Mouse (Mus musculus) hindbrain, embryonic 11.5 days (tissue): ENCODE measurements around the gene Ugt1a6b. TPM values are rescaled to one million over a fixed set of nuclear protein-coding genes. Genes with fewer than 3 reads are reported as not detected.

ENCODE experiments used
- ATAC-seq: fragments of 200-750 bp; cut with Nextera tagmentation; 2 replicates; pipeline ENCODE4 v1.8.0; 2017; ENCODE audit warnings: mild to moderate bottlenecking, moderate TSS enrichment, moderate library complexity; ENCODE audit not compliant: low FRiP score
- DNase-seq: peaks from one replicate; pipeline ENCODE4 v3.0.0-alpha.2; 2015; ENCODE audit warnings: low spot score
- H3K27ac ChIP-seq: fragments of 300-500 bp; sonication (generic); 2 replicates; pipeline ENCODE4 v1.5.1; 2014; ENCODE audit warnings: mild to moderate bottlenecking, low read depth, low read length
- H3K27me3 ChIP-seq: fragments of 300-500 bp; sonication (generic); 2 replicates; pipeline ENCODE4 v1.6.1; 2014; ENCODE audit warnings: mild to moderate bottlenecking, low read length, moderate library complexity, mixed read lengths; ENCODE audit not compliant: control insufficient read depth, insufficient read depth
- H3K36me3 ChIP-seq: fragments of 300-500 bp; sonication (generic); 2 replicates; pipeline ENCODE4 v1.6.1; 2014; ENCODE audit warnings: mild to moderate bottlenecking, low read length, moderate library complexity, mixed read lengths; ENCODE audit not compliant: control insufficient read depth, insufficient read depth
- H3K4me1 ChIP-seq: fragments of 300-500 bp; sonication (generic); replicated peaks from 2 replicates; pipeline ENCODE4 v1.6.1; 2014; ENCODE audit warnings: low read length, mixed read lengths; ENCODE audit not compliant: control insufficient read depth, insufficient read depth
- H3K4me2 ChIP-seq: fragments of 300-500 bp; sonication (generic); replicated peaks from 2 replicates; pipeline ENCODE4 v1.6.1; 2014; ENCODE audit warnings: mild to moderate bottlenecking, low read depth, low read length
- H3K4me3 ChIP-seq: fragments of 300-500 bp; sonication (generic); 2 replicates; pipeline ENCODE4 v1.5.1; 2014; ENCODE audit warnings: low read depth, low read length
- H3K9ac ChIP-seq: fragments of 300-500 bp; sonication (generic); 2 replicates; pipeline ENCODE4 v1.6.1; 2014; ENCODE audit warnings: low read depth, low read length
- H3K9me3 ChIP-seq: fragments of 300-500 bp; sonication (generic); 2 replicates; pipeline ENCODE4 v1.6.1; 2016; ENCODE audit warnings: low read length; ENCODE audit not compliant: control insufficient read depth
- WGBS: fragments of 180-500 bp; shearing (Covaris S2); extraction: QIAGEN DNeasy Blood & Tissue Kit; methylation state at CpG from one replicate; pipeline ENCODE4 v1.1.7; 2014; 5-methylcytosine and 5-hydroxymethylcytosine counted together
- polyA plus RNA-seq: library from polyadenylated mRNA; unstranded; fragments of >200 nt; fragmentation: Nextera tagmentation; extraction: Ambion mirVana; gene quantifications from 2 replicates; pipeline ENCODE4 v1.2.1, GENCODE M21; 2014

Gene Ugt1a6b
- polyA plus RNA-seq, 1 experiment from 2014 or later, result 0.17 TPM

- H3K27me3 ChIP-seq, result no peaks in the 10 kb centered on the region
- DNase-seq, result no peak
- peaks cover 89% of the 10 kb centered on the region for H3K9me3 ChIP-seq
- 74% methylated on average over 6 of the region's 6 CpGs for WGBS
- H3K36me3 ChIP-seq, result peaks cover 6% of the 10 kb centered on the region; the same call in 1 of the 2 replicates
- ATAC-seq, result no peak
- H3K4me3 ChIP-seq, result no peak overlapping the region
- H3K27ac ChIP-seq, result no peak overlapping the region
- H3K4me2 ChIP-seq, result no peak overlapping the region
- no peak overlapping the region for H3K9ac ChIP-seq
- no peaks in the 10 kb centered on the region for H3K4me1 ChIP-seq
These were observed 150.5 kb downstream of the Ugt1a6b start for GRCm38 (mm10) chr1:88253540-88253939.

- H3K4me3 ChIP-seq, result no peak overlapping the region
- DNase-seq, result no peak
- H3K27me3 ChIP-seq, result no peaks in the 10 kb centered on the region
- H3K4me2 ChIP-seq, result no peak overlapping the region
- no peak for ATAC-seq
- no peak overlapping the region for H3K9ac ChIP-seq
- no peak overlapping the region for H3K27ac ChIP-seq
- WGBS, result 87% methylated on average over 12 of the region's 12 CpGs
- H3K9me3 ChIP-seq, result peaks cover 81% of the 10 kb centered on the region
- no peaks in the 10 kb centered on the region for H3K4me1 ChIP-seq
- peaks cover 8% of the 10 kb centered on the region; the same call in 1 of the 2 replicates for H3K36me3 ChIP-seq
These were observed 151.9 kb downstream of the Ugt1a6b start for GRCm38 (mm10) chr1:88254793-88255465.

GRCm38 (mm10) chr1:88255466-88255857, 152.4 kb downstream of the Ugt1a6b start:
- H3K4me2 ChIP-seq, result no peak overlapping the region
- 57% methylated on average over 2 of the region's 2 CpGs for WGBS
- no peaks in the 10 kb centered on the region for H3K27me3 ChIP-seq
- no peak overlapping the region for H3K27ac ChIP-seq
- ATAC-seq (no peak), DNase-seq (no peak)
- H3K9me3 ChIP-seq, result peaks cover 77% of the 10 kb centered on the region
- H3K9ac ChIP-seq, result no peak overlapping the region
- no peak overlapping the region for H3K4me3 ChIP-seq
- H3K4me1 ChIP-seq, result no peaks in the 10 kb centered on the region
- H3K36me3 ChIP-seq, result peaks cover 8% of the 10 kb centered on the region; the same call in 1 of the 2 replicates

DNA sequence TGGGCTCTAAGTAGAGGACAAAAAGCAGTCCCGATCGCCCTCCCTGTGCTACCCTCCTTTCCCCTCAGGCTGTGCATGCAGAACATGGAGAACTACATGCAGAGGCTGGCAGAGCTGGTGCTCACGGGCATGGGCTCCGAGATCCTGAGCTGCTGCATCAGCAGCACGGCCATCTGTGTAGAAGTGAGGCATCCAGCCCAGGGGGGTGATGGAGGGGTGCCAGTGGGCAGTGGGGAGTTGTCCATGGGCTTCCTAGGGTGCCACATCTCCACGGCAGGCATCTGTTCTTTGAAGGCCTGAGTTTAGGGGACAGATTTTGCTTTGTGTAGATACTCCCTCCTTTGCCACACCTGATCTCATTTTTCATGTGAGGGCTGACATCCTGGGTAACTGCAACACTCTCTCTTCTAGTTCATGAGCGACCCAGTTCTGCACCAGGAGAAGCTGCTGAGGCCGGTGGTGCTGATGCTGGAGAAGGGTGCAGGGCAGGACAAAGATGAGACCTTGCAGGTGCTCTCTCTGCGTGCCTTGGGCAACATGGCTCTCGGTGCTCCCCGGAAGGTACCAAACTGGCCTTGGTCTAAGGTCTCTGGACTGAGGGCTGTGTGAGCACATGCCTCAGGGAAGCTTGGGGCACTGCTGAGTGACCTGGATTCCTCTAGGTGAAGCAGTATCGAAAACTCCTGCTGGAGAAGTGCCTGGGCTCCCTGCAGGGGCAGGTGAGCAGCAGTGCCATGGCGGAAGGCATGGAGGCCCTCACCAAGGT, 153.1 kb downstream of the Ugt1a6b start:
- Histone ChIP-seq H3K9me3 (peaks cover 77% of the 10 kb centered on the region), H3K9ac (no peak overlapping the region), H3K27me3 (no peaks in the 10 kb centered on the region), H3K27ac (no peak overlapping the region), H3K36me3 (peaks cover 10% of the 10 kb centered on the region), H3K4me1 (no peaks in the 10 kb centered on the region), H3K4me3 (no peak overlapping the region), H3K4me2 (no peak overlapping the region)
- WGBS, result 82% methylated on average over 13 of the region's 13 CpGs
- DNase-seq (no peak), ATAC-seq (no peak)

GRCm38 (mm10) chr1:88256886-88257663, 154.0 kb downstream of the Ugt1a6b start:
- peaks cover 15% of the 10 kb centered on the region for H3K36me3 ChIP-seq
- H3K4me2 ChIP-seq, result no peak overlapping the region
- DNase-seq, result no peak
- H3K27ac ChIP-seq, result no peak overlapping the region
- no peak overlapping the region for H3K9ac ChIP-seq
- H3K4me3 ChIP-seq, result no peak overlapping the region
- H3K9me3 ChIP-seq, result peaks cover 72% of the 10 kb centered on the region
- 81% methylated on average over 10 of the region's 10 CpGs for WGBS
- no peaks in the 10 kb centered on the region for H3K4me1 ChIP-seq
- ATAC-seq, result no peak
- no peaks in the 10 kb centered on the region for H3K27me3 ChIP-seq

DNA sequence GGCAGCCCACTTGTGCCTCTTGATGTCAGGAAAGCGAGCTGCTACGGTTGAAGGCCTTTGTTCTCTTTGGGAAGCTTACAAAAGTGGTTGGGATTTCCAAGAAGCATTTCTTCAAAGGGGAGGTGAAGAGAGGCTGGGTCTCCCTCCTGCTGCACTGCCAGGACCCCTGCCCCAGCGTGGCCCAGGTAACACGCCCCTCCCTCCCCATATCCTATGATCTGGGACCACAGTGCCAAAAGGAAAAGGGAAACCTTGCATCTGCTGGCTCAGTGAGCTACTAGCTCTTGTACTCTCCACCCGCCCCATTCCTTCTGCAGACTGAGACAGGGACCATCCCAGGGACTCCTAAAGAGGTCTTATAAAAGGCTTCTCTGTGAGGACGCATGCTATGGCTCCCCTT, 154.6 kb downstream of the Ugt1a6b start:
- 80% methylated on average over 6 of the region's 6 CpGs for WGBS

DNA sequence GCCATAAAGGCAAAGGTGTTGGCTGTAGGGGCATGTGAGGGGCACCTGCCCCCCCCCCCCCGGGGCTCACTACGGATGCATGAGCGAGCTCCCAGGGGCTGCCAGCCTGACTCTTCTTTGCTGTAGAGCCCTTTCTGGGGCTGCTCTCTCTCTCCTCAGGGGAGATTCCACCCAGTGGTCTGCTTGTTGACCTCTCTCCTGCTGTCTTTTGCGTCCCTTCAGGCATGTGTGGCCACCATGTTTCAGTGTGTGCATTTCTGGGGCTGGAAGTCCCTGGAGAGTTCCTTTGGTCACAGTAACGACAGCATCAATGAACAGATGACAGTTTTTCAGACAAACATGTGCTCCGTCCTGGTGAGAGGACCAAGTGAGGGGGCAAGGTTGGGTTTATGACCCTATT, 155.3 kb downstream of the Ugt1a6b start:
- Histone ChIP-seq H3K4me2 (no peak overlapping the region), H3K9me3 (peaks cover 61% of the 10 kb centered on the region), H3K4me1 (no peaks in the 10 kb centered on the region), H3K27ac (no peak overlapping the region), H3K4me3 (no peak overlapping the region), H3K9ac (no peak overlapping the region), H3K36me3 (peaks cover 24% of the 10 kb centered on the region), H3K27me3 (no peaks in the 10 kb centered on the region)
- 66% methylated on average over 6 of the region's 6 CpGs for WGBS
- DNase-seq, result no peak
- ATAC-seq, result no peak

More for the DNA sequence above, 154.6 kb downstream of the Ugt1a6b start:
- no peak for ATAC-seq
- DNase-seq, result no peak
- H3K36me3 ChIP-seq, result peaks cover 18% of the 10 kb centered on the region
- H3K4me1 ChIP-seq, result no peaks in the 10 kb centered on the region
- peaks cover 66% of the 10 kb centered on the region for H3K9me3 ChIP-seq
- H3K4me2 ChIP-seq, result no peak overlapping the region
- no peak overlapping the region for H3K9ac ChIP-seq
- H3K27me3 ChIP-seq, result no peaks in the 10 kb centered on the region
- no peak overlapping the region for H3K4me3 ChIP-seq
- no peak overlapping the region for H3K27ac ChIP-seq

- DNase-seq (no peak), ATAC-seq (peak; percentile 6)
- H3K4me2 ChIP-seq, result no peak overlapping the region
- H3K4me3 ChIP-seq, result no peak overlapping the region
- peaks cover 54% of the 10 kb centered on the region for H3K9me3 ChIP-seq
- H3K27ac ChIP-seq, result no peak overlapping the region
- H3K9ac ChIP-seq, result no peak overlapping the region
- peaks cover 31% of the 10 kb centered on the region for H3K36me3 ChIP-seq
- H3K4me1 ChIP-seq, result no peaks in the 10 kb centered on the region
- WGBS, result 79% methylated on average over 8 of the region's 8 CpGs
- H3K27me3 ChIP-seq, result no peaks in the 10 kb centered on the region
These were observed 156.0 kb downstream of the Ugt1a6b start for GRCm38 (mm10) chr1:88258881-88259642.
